Mouse (Mus musculus) kidney, postnatal 14 days (tissue): Measurements from ENCODE around the gene Gm13083.
"Not testable (repeated sequence)": the region's sequence is repeated elsewhere in the genome, so short reads cannot be mapped to it uniquely, and the experiment has no call there.

ENCODE experiments used
- DNase-seq: peaks from one replicate; pipeline ENCODE4 v3.0.0; 2022; ENCODE audit warnings: mixed read lengths

Gm13083 gene

DNA sequence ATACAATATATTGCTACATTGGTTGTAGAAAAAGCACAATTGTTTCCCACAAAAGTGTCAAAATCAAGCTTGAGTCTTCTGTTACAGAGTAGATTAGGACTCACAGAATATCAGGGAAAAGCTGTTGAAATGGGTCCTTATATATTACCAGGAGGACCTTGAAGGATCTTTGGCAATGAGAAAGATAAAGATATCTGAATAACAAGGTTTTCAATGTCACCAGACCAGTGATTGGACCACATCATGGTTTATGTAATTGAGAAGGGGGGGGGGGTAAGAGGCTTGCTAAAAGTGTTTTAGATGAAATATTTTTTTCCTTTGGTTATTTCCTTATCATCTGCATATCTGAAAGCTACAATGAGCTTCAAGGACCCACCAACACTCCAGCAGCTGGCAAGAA, at the start of gene Gm13083:
Gm13083 (plus strand) TSS at position 301 of the 400 bp plus-strand sequence.
- not testable (repeated sequence) for DNase-seq

DNA sequence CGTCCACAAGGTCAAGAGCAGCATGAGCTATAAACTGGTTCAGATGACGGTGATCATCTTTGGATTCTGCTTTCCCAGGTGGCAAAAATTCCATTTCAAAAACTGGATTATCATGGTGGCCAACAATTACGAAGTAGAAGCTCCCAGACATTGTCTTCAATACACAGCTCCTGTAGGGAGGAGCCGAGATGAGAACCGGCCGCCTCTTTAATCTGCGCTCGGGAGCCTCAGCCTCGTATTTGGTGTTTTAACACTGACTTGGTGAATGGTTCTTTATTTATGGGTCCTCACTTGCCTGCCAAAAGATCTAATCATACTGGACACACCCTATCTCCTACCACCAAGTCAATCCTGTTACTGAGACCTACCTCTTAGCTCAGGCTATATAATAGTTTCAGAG, 2.9 kb upstream of the Gm13083 start:
- DNase-seq: not testable (repeated sequence)

DNA sequence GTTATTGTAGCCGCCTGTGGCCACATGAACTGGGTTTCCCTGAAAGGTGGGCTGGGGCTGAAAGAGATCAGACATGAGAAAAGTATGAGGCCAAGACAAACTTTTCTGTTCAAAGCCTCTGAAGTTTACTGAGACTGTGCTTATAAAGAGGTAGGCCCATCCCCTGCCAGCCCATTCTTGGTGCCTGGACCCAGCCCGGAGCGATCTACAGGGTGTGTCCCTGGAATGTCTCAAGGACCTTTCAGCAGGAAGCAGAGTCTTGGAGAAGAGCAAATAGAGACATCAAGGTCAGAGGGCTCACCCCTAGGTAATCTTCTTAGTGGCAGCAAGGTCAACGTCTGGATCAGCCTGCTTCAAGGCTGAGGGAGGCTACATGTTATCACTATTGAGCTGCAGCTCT, 3.3 kb downstream of the Gm13083 start:
- not testable (repeated sequence) for DNase-seq

DNA sequence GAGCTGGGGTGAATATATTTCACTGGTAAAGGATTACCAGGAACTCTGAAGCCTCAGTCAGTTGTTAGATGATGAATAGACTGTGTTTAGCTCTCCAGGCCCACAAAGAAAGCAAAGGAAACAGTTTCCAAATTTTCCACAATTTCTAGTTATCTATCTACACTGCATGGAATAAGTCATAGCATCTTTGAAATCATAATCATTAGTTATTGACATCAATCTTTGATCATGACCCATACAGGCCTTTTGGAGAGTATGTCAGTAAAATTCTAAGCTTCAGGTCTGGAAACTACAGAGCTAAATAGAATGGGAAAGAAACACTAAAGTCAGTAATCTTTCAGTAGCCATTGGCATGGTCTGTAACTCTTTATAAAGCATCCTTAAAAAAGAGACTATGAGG, 42.3 kb downstream of the Gm13083 start, which contains the start of gene Gm13088:
Gm13088 (minus strand) TSS at position 101 of the 400 bp plus-strand sequence.
- DNase-seq: not testable (repeated sequence)
